Mouse (Mus musculus) intestine, postnatal 0 days (tissue): ENCODE results near the gene Stmnd1. TPM values are rescaled to one million over a fixed set of nuclear protein-coding genes. Genes with fewer than 3 reads are reported as not detected.

ENCODE experiments used
- ATAC-seq: fragments of 200-750 bp; cut with Nextera tagmentation; 2 replicates; pipeline ENCODE4 v1.8.0; 2017; ENCODE audit warnings: mild to moderate bottlenecking, moderate TSS enrichment, moderate library complexity
- H3K27ac ChIP-seq: fragments of 300-500 bp; sonication (generic); 2 replicates; pipeline ENCODE4 v1.5.1; 2014; ENCODE audit warnings: mild to moderate bottlenecking, low read depth, low read length, moderate library complexity
- H3K27me3 ChIP-seq: fragments of 300-500 bp; sonication (generic); replicated peaks from 2 replicates; pipeline ENCODE4 v1.6.1; 2014; ENCODE audit warnings: low read length, mixed read lengths; ENCODE audit not compliant: control insufficient read depth, insufficient read depth
- H3K36me3 ChIP-seq: fragments of 300-500 bp; sonication (generic); 2 replicates; pipeline ENCODE4 v1.6.1; 2014; ENCODE audit warnings: mild to moderate bottlenecking, moderate library complexity; ENCODE audit not compliant: control insufficient read depth, insufficient read depth
- H3K4me1 ChIP-seq: fragments of 300-500 bp; sonication (generic); replicated peaks from 2 replicates; pipeline ENCODE4 v1.6.1; 2014; ENCODE audit warnings: antibody characterized with exemption, low read length, mixed read lengths; ENCODE audit not compliant: control insufficient read depth, insufficient read depth
- H3K4me2 ChIP-seq: fragments of 300-500 bp; sonication (generic); replicated peaks from 2 replicates; pipeline ENCODE4 v1.6.1; 2014; ENCODE audit warnings: low read depth, mild to moderate bottlenecking, moderate library complexity
- H3K4me3 ChIP-seq: fragments of 300-500 bp; sonication (generic); 2 replicates; pipeline ENCODE4 v1.5.1; 2014; ENCODE audit warnings: low read depth, low read length
- H3K9ac ChIP-seq: fragments of 300-500 bp; sonication (generic); 2 replicates; pipeline ENCODE4 v1.6.1; 2014; ENCODE audit warnings: mild to moderate bottlenecking, low read depth, low read length
- H3K9me3 ChIP-seq: fragments of 300-500 bp; sonication (generic); 2 replicates; pipeline ENCODE4 v1.6.1; 2016; ENCODE audit warnings: mixed run types; ENCODE audit not compliant: control insufficient read depth
- CTCF ChIP-seq: sonication (generic); IDR thresholded peaks from 2 replicates; pipeline ENCODE4 v1.5.1; 2016; ENCODE audit warnings: low read depth, mild to moderate bottlenecking, control low read depth, antibody characterized with exemption, moderate library complexity
- WGBS: fragments of 180-500 bp; shearing (Covaris S2); extraction: QIAGEN DNeasy Blood & Tissue Kit; methylation state at CpG from one replicate; pipeline ENCODE4 v1.1.7; 2014; 5-methylcytosine and 5-hydroxymethylcytosine counted together
- polyA plus RNA-seq: library from polyadenylated mRNA; unstranded; fragments of >200 nt; fragmentation: Nextera tagmentation; extraction: Ambion mirVana; gene quantifications from 2 replicates; pipeline ENCODE4 v1.2.1, GENCODE M21; 2015

Gene Stmnd1
- polyA plus RNA-seq, 1 experiment from 2014 or later = 0.42 TPM

- Histone ChIP-seq H3K36me3 (no peaks in the 10 kb centered on the region), H3K27me3 (no peaks in the 10 kb centered on the region), H3K4me2 (no peak overlapping the region), H3K9me3 (no peaks in the 10 kb centered on the region), H3K4me3 (no peak overlapping the region), H3K4me1 (no peaks in the 10 kb centered on the region), H3K9ac (no peak overlapping the region), H3K27ac (no peak overlapping the region)
- no peak for TF ChIP-seq CTCF
- WGBS = 45% methylated on average over 4 of the region's 4 CpGs
- ATAC-seq = no peak
These were observed 66.4 kb downstream of the Stmnd1 start for GRCm38 (mm10) chr13:46339954-46340353.

- H3K27me3 ChIP-seq = no peaks in the 10 kb centered on the region
- no peak overlapping the region for H3K27ac ChIP-seq
- TF ChIP-seq CTCF = no peak
- WGBS = 94% methylated on average over 8 of the region's 8 CpGs
- ATAC-seq = no peak
- H3K4me2 ChIP-seq = no peak overlapping the region
- no peaks in the 10 kb centered on the region for H3K4me1 ChIP-seq
- H3K36me3 ChIP-seq = no peaks in the 10 kb centered on the region
- H3K9ac ChIP-seq = no peak overlapping the region
- no peak overlapping the region for H3K4me3 ChIP-seq
- H3K9me3 ChIP-seq = no peaks in the 10 kb centered on the region
These were observed 67.1 kb downstream of the Stmnd1 start for GRCm38 (mm10) chr13:46340583-46340982.

GRCm38 (mm10) chr13:46341419-46341818, 67.9 kb downstream of the Stmnd1 start:
- no peaks in the 10 kb centered on the region for H3K4me1 ChIP-seq
- H3K9me3 ChIP-seq = no peaks in the 10 kb centered on the region
- no peak for ATAC-seq
- no peak for TF ChIP-seq CTCF
- WGBS = 84% methylated on average over 5 of the region's 5 CpGs
- H3K4me2 ChIP-seq = no peak overlapping the region
- H3K9ac ChIP-seq = no peak overlapping the region
- H3K36me3 ChIP-seq = no peaks in the 10 kb centered on the region
- no peak overlapping the region for H3K4me3 ChIP-seq
- no peak overlapping the region for H3K27ac ChIP-seq
- no peaks in the 10 kb centered on the region for H3K27me3 ChIP-seq

- ATAC-seq = no peak
- TF ChIP-seq CTCF = no peak
- Histone ChIP-seq H3K4me1 (no peaks in the 10 kb centered on the region), H3K9ac (no peak overlapping the region), H3K9me3 (no peaks in the 10 kb centered on the region), H3K27ac (no peak overlapping the region), H3K36me3 (no peaks in the 10 kb centered on the region), H3K4me3 (no peak overlapping the region), H3K4me2 (no peak overlapping the region), H3K27me3 (no peaks in the 10 kb centered on the region)
- 68% methylated on average over 7 of the region's 7 CpGs for WGBS
These were observed 69.7 kb downstream of the Stmnd1 start for GRCm38 (mm10) chr13:46343226-46343625.

GRCm38 (mm10) chr13:46346830-46347512, 73.5 kb downstream of the Stmnd1 start:
- H3K9me3 ChIP-seq = no peaks in the 10 kb centered on the region
- no peak for TF ChIP-seq CTCF
- H3K9ac ChIP-seq = no peak overlapping the region
- H3K27me3 ChIP-seq = no peaks in the 10 kb centered on the region
- H3K4me2 ChIP-seq = no peak overlapping the region
- H3K4me3 ChIP-seq = no peak overlapping the region
- H3K4me1 ChIP-seq = no peaks in the 10 kb centered on the region
- 79% methylated on average over 10 of the region's 10 CpGs for WGBS
- no peaks in the 10 kb centered on the region for H3K36me3 ChIP-seq
- ATAC-seq = no peak
- no peak overlapping the region for H3K27ac ChIP-seq

GRCm38 (mm10) chr13:46349664-46350063, 76.1 kb downstream of the Stmnd1 start:
- TF ChIP-seq CTCF = no peak
- Histone ChIP-seq H3K36me3 (no peaks in the 10 kb centered on the region), H3K4me3 (no peak overlapping the region), H3K9ac (no peak overlapping the region), H3K27me3 (no peaks in the 10 kb centered on the region), H3K4me2 (no peak overlapping the region), H3K9me3 (no peaks in the 10 kb centered on the region), H3K4me1 (no peaks in the 10 kb centered on the region), H3K27ac (no peak overlapping the region)
- WGBS = 69% methylated on average over 3 of the region's 3 CpGs
- no peak for ATAC-seq

Other genes with a start within 250 kb of the Stmnd1 start
- 2.8 and 3.3 TPM in 2 replicates for gene Rbm24, start 144.7 kb downstream of the Stmnd1 start, polyA plus RNA-seq
- 6.3 and 7.0 TPM in 2 replicates for gene Cap2, start 228.1 kb downstream of the Stmnd1 start, polyA plus RNA-seq